Mouse (Mus musculus): ENCODE data around the gene Ppp2r1b. TPM values are rescaled to one million over a fixed set of nuclear protein-coding genes. Genes with fewer than 3 reads are reported as not detected.

The Ppp2r1b gene
- total and polyA plus RNA-seq, 3 experiments: 39.6 to 66.6 (median 42.1) TPM

GRCm38 (mm10) chr9:50797641-50798040 lies 47.5 kb upstream of the Ppp2r1b start:
- no peak overlapping the region for H3K9ac ChIP-seq (ENCODE audit: insufficient read depth, low read depth)
- peaks cover 0 to 4% of the 10 kb centered on the region in 2 experiments; a peak in 1 of 4 replicates for H3K4me1 ChIP-seq (ENCODE audit: control insufficient read depth in 1 of 2, insufficient read depth in 2 of 2)
- peaks cover 16 to 84% of the 10 kb centered on the region in 2 experiments for H3K36me3 ChIP-seq (replicated peaks in 1 of 2; ENCODE audit: control insufficient read depth in 1 of 2, insufficient read depth in 1 of 2, low read length in 1 of 2)
- dilution Hi-C loops (cut with MboI; ENCODE audit: extremely low pct_ligation_motif_present, extremely low pct_unique_long_range_greater_than_20kb, low sequenced_read_pairs): no loop called here
- no peak for DNase-seq (ENCODE audit: extremely low read depth)
- no peak overlapping the region for H3K4me2 ChIP-seq (ENCODE audit: insufficient read depth, low read depth, poor library complexity, severe bottlenecking)
- no peak overlapping the region for H3K27ac ChIP-seq (ENCODE audit: insufficient read depth, low read depth)
- no peaks in the 10 kb centered on the region for H3K27me3 ChIP-seq (replicated peaks)
- no peak overlapping the region for H3K4me3 ChIP-seq (replicated peaks in 1 of 3; ENCODE audit: low read depth in 2 of 3, low read length in 2 of 3, poor library complexity in 1 of 3)
- no peaks in the 10 kb centered on the region for H3K79me2 ChIP-seq (replicated peaks; ENCODE audit: control insufficient read depth, extremely low read depth, insufficient read depth, poor library complexity, severe bottlenecking)
- in situ Hi-C loops (cut with MboI; ENCODE audit: low pct_ligation_motif_present, low pct_unique_long_range_greater_than_20kb, low sequenced_read_pairs): no loop called here
- H3K9me3 ChIP-seq (replicated peaks; ENCODE audit: low read length): no peaks in the 10 kb centered on the region
- TF ChIP-seq SIN3A (IDR thresholded peaks at IDR 0.05; ENCODE audit: low read length) (no peak), MAX (IDR thresholded peaks at IDR 0.05; ENCODE audit: low read length) (no peak), USF1 (IDR thresholded peaks at IDR 0.05; ENCODE audit: low read depth, low read length) (no peak), CHD1 (IDR thresholded peaks at IDR 0.05; ENCODE audit: low read depth, low read length) (no peak), MAFK (IDR thresholded peaks at IDR 0.05; ENCODE audit: insufficient replicate concordance, low read length) (no peak), SMC3 (IDR thresholded peaks at IDR 0.05; ENCODE audit: low read depth, low read length) (no peak), E2F4 (IDR thresholded peaks at IDR 0.05; ENCODE audit: insufficient replicate concordance, low read depth, low read length) (no peak), HCFC1 (IDR thresholded peaks at IDR 0.05; ENCODE audit: low read depth, low read length) (no peak), ZC3H11A (IDR thresholded peaks at IDR 0.05; ENCODE audit: low read depth, low read length) (no peak), ZMIZ1 (IDR thresholded peaks at IDR 0.05; ENCODE audit: low read depth, low read length) (no peak), UBTF (IDR thresholded peaks at IDR 0.05; ENCODE audit: low read depth, low read length) (no peak), ZNF384 (IDR thresholded peaks at IDR 0.05; ENCODE audit: low read depth, low read length) (no peak), RAD21 (IDR thresholded peaks at IDR 0.05; ENCODE audit: low read depth, low read length) (no peak), MAZ (IDR thresholded peaks at IDR 0.05; ENCODE audit: low read depth, low read length) (no peak), TCF12 (IDR thresholded peaks at IDR 0.05; ENCODE audit: low read depth, low read length) (no peak)

- H3K9ac ChIP-seq (ENCODE audit: insufficient read depth, low read depth): no peak overlapping the region
- no peak overlapping the region for H3K4me2 ChIP-seq (ENCODE audit: insufficient read depth, low read depth, poor library complexity, severe bottlenecking)
- dilution Hi-C loops (cut with MboI; ENCODE audit: extremely low pct_ligation_motif_present, extremely low pct_unique_long_range_greater_than_20kb, low sequenced_read_pairs): no loop called here
- no peak for DNase-seq (ENCODE audit: extremely low read depth)
- no peak overlapping the region for H3K27ac ChIP-seq (ENCODE audit: insufficient read depth, low read depth)
- H3K27me3 ChIP-seq (replicated peaks): no peaks in the 10 kb centered on the region
- TF ChIP-seq MAX (IDR thresholded peaks at IDR 0.05; ENCODE audit: low read length) (no peak), ZC3H11A (IDR thresholded peaks at IDR 0.05; ENCODE audit: low read depth, low read length) (no peak), JUND (conservative IDR thresholded peaks at IDR 0.05; ENCODE audit: low read depth, low read length) (no peak), MEF2A (IDR thresholded peaks at IDR 0.05; ENCODE audit: borderline replicate concordance, low read depth, low read length) (no peak), BHLHE40 (IDR thresholded peaks at IDR 0.05; ENCODE audit: low read depth, low read length) (no peak), TCF12 (IDR thresholded peaks at IDR 0.05; ENCODE audit: low read depth, low read length) (no peak), MAZ (IDR thresholded peaks at IDR 0.05; ENCODE audit: low read depth, low read length) (no peak), ZKSCAN1 (IDR thresholded peaks at IDR 0.05; ENCODE audit: borderline replicate concordance, low read depth, low read length) (no peak), GABPA (IDR thresholded peaks at IDR 0.05; ENCODE audit: insufficient replicate concordance, low read depth, low read length) (no peak), USF2 (conservative IDR thresholded peaks at IDR 0.05; ENCODE audit: low read depth, low read length) (no peak), ELF1 (IDR thresholded peaks at IDR 0.05; ENCODE audit: low read depth, low read length) (no peak), IRF4 (IDR thresholded peaks at IDR 0.05; ENCODE audit: low read depth, low read length) (no peak), CHD1 (IDR thresholded peaks at IDR 0.05; ENCODE audit: low read depth, low read length) (no peak), PAX5 (IDR thresholded peaks at IDR 0.05; ENCODE audit: low read length) (no peak), POLR2A (IDR thresholded peaks at IDR 0.05; ENCODE audit: low read depth, low read length) (no peak)
- H3K36me3 ChIP-seq (replicated peaks in 1 of 2; ENCODE audit: control insufficient read depth in 1 of 2, insufficient read depth in 1 of 2, low read length in 1 of 2): peaks cover 21 to 86% of the 10 kb centered on the region in 2 experiments
- no peaks in the 10 kb centered on the region for H3K79me2 ChIP-seq (replicated peaks; ENCODE audit: control insufficient read depth, extremely low read depth, insufficient read depth, poor library complexity, severe bottlenecking)
- no peaks in the 10 kb centered on the region for H3K9me3 ChIP-seq (replicated peaks; ENCODE audit: low read length)
- H3K4me3 ChIP-seq (replicated peaks in 1 of 3; ENCODE audit: low read depth in 2 of 3, low read length in 2 of 3, poor library complexity in 1 of 3): no peak overlapping the region
- in situ Hi-C loops (cut with MboI; ENCODE audit: low pct_ligation_motif_present, low pct_unique_long_range_greater_than_20kb, low sequenced_read_pairs): no loop called here
- H3K4me1 ChIP-seq (ENCODE audit: control insufficient read depth in 1 of 2, insufficient read depth in 2 of 2): peaks cover 0 to 3% of the 10 kb centered on the region in 2 experiments; a peak in 1 of 4 replicates
Observed at GRCm38 (mm10) chr9:50798368-50798767, 46.7 kb upstream of the Ppp2r1b start.
